Mouse (Mus musculus) megakaryocyte, embryonic 14.5 days (primary cell): ENCODE measurements around the gene Car12. TPM values are rescaled to one million over a fixed set of nuclear protein-coding genes. Genes with fewer than 3 reads are reported as not detected.

Experiments used
- H3K27me3 ChIP-seq: replicated peaks from 2 replicates; pipeline ENCODE3; 2012; ENCODE audit warnings: inconsistent platforms
- H3K36me3 ChIP-seq: replicated peaks from 2 replicates; pipeline ENCODE3; 2012; ENCODE audit warnings: low read length, inconsistent platforms, mixed read lengths
- H3K4me1 ChIP-seq: 2 replicates; pipeline ENCODE4 v1.6.1; 2012; ENCODE audit warnings: inconsistent platforms
- H3K4me3 ChIP-seq: replicated peaks from 2 replicates; pipeline ENCODE3; 2012; ENCODE audit warnings: moderate library complexity, mild to moderate bottlenecking, inconsistent platforms
- H3K9me3 ChIP-seq: 2 replicates; pipeline ENCODE4 v1.6.1; 2012; ENCODE audit warnings: inconsistent platforms
- FLI1 ChIP-seq: IDR thresholded peaks from 2 replicates; pipeline ENCODE4 v1.6.1; 2012; ENCODE audit warnings: low read length, inconsistent platforms, mixed read lengths
- GATA1 ChIP-seq: IDR thresholded peaks from 3 replicates; pipeline ENCODE4 v1.6.1; 2012; ENCODE audit warnings: mixed read lengths, low read length, inconsistent platforms, borderline replicate concordance
- polyA plus RNA-seq: library from polyadenylated mRNA; stranded (reverse); fragments of >175 nt; gene quantifications from 2 replicates; pipeline ENCODE4 v1.2.3, GENCODE M21; 2012; ENCODE audit warnings: low replicate concordance; ENCODE audit not compliant: insufficient read depth

Car12 gene
- polyA plus RNA-seq, 1 experiment, result 1.7 TPM

DNA sequence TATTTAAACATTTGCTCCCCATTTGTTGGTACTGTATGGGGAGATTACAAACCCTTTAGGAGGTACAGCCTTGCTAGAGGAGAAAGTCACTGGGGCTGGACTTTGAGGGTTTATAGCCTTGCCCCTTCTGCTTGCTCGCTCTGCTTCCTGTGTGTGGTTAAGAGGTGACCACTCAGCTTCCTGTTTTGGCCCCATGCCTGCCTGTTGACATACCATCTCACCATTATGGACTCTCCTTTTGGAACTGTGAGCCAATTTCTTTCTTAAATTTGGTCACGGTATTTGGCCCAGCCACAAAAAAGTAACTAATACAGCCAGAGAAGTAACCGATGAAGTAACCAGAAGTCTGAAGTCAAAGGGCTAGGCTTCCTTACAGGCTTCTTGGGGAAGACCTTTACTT, 30.7 kb upstream of the Car12 start:
- H3K9me3 ChIP-seq, result peaks cover 8% of the 10 kb centered on the region
- no peaks in the 10 kb centered on the region for H3K27me3 ChIP-seq
- TF ChIP-seq FLI1, result 0 out of 2 replicates have a peak, but pooled peaks have one; percentile 49
- no peak for TF ChIP-seq GATA1
- peak overlapping the region; percentile 86 for H3K4me3 ChIP-seq
- peaks cover 11% of the 10 kb centered on the region for H3K36me3 ChIP-seq
- peaks cover 64% of the 10 kb centered on the region for H3K4me1 ChIP-seq

DNA sequence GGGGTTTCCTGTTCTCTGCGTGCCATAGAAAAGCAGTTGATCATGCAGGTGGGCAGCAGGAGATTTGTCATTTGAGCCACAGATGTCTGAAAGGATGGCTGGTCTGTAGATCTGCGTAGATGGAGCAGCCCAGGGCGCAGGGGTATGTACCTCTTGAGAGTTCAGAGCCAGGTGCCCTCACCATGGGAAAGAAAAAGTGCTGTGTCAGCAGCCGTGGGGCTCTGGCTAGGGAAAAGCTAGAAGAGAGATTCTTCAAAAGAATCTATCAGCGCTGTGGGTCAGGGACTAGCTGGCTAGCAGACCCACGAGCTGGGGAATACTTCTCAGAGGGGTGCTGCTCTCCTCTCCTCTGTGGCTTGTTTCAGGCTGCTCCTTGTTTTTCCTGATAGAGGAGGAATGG, 27.8 kb upstream of the Car12 start:
- TF ChIP-seq FLI1 (no peak), GATA1 (no peak)
- H3K4me1 ChIP-seq, result peaks cover 52% of the 10 kb centered on the region
- H3K27me3 ChIP-seq, result no peaks in the 10 kb centered on the region
- H3K9me3 ChIP-seq, result peaks cover 3% of the 10 kb centered on the region; the same call in 1 of the 2 replicates
- no peak overlapping the region for H3K4me3 ChIP-seq
- H3K36me3 ChIP-seq, result peaks cover 7% of the 10 kb centered on the region

DNA sequence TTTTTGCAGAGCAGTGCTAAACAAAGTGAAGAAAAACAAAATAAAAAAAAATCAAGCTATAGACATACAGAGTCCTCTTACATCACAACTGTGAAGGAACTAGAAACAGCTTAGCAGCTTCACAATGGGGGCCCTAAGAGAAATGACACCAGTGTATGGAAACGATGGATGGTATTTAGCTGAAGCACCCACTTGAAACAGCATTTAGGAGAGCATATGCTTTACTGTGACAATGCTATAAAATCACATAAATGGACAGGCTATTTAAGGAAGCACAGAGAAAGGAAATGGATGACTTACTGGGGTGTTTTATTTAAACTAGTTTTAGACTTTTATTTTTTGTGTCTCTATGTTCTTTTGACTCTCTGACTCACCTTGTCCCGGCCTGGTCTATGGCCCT, 25.8 kb upstream of the Car12 start:
- peaks cover 3% of the 10 kb centered on the region; the same call in 1 of the 2 replicates for H3K9me3 ChIP-seq
- TF ChIP-seq GATA1 (no peak), FLI1 (no peak)
- no peak overlapping the region for H3K4me3 ChIP-seq
- H3K36me3 ChIP-seq, result peaks cover 7% of the 10 kb centered on the region
- H3K27me3 ChIP-seq, result no peaks in the 10 kb centered on the region
- H3K4me1 ChIP-seq, result peaks cover 42% of the 10 kb centered on the region

DNA sequence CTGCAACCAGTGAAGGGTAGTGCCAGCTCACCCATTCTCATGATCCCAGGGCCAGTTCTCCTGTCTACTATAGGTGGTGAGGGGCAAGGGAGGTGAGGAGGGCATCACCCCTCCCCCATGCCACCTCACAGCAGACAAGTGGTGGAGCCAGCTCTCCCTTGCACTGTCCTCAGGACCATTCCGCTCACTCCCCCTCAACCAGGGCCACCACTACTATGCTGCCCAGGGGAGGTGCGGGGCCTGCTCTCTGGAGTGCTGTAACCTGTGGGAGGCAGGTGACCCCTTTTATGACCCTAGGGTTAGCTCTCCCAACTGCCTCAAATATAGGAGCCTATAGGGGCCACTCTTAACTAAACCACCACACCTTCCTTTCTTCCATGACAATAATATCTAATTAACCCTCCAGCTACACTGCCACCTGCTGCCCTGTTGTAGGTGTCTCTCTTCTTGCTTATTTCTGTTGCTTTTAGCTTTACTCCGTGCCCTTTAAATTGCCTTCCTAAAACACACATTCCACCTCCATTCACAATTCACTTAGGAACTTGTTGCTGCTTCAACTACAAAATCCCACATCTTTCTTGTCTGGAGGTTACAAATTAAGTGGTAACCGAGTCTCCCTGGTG, 21.7 kb upstream of the Car12 start:
- TF ChIP-seq GATA1, result no peak
- TF ChIP-seq FLI1, result no peak
- H3K4me1 ChIP-seq, result peaks cover 23% of the 10 kb centered on the region

DNA sequence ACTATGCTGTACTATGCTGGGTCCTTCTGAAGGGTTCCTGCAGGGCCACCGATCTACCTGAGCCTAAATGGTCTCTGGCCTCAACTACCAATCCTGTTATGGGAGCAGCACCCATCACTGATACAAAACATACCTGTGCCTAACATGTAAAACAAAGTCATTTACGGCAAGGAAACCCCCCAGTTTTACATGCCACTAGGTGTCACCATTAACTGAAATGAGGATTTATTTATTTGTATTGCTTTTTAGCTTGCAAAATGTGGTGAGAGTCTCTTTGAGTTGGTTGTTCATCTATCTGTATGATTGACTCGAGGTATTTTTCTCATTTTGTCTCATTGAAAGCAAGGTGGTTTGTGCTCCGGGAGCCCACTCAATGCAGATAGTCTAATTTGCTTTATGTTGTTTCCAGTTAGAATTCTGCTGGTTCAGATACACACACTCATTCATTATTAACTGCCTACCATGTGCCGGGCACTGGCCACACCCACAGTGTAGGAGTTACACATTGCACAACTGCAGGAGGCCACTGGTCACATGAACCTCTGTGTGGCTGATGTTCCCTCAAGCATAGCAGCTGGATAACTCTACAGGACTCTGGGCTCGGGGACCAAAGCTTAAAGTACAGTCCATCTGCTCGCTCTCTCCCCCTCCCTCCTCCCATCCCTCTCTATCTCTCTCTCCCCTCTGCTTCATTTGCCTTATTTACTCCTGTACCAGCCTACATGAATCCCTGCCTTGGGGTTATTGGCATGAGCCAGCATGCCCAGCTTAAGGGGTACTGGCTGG, 15.9 kb upstream of the Car12 start:
- Histone ChIP-seq H3K4me3 (no peak overlapping the region), H3K36me3 (no peaks in the 10 kb centered on the region), H3K9me3 (no peaks in the 10 kb centered on the region), H3K4me1 (peaks cover 25% of the 10 kb centered on the region), H3K27me3 (peaks cover 9% of the 10 kb centered on the region)
- TF ChIP-seq GATA1, result no peak
- TF ChIP-seq FLI1, result no peak

More for the DNA sequence above, 21.7 kb upstream of the Car12 start:
- Histone ChIP-seq H3K27me3 (peaks cover 4% of the 10 kb centered on the region), H3K4me3 (peak overlapping the region; percentile 18), H3K9me3 (no peaks in the 10 kb centered on the region), H3K36me3 (no peaks in the 10 kb centered on the region)

DNA sequence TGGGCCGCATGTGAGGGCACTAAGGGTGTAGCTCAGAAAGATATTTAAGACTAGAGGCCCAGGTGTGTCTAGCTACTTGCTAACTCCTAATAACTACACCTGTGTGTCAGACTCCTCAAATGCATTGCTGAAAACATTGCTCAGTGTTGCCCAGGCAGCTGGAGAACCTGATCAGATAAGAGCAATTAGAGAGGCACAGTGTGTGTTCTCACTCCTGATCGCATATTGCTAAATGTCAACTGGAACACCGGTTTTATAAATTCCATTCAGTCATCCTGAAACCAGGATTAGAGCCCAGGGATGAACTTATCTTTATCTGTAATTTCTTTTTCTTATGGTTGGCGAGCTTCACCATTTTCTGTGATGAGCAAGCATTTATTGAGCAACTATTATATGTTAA, 13.7 kb upstream of the Car12 start:
- Histone ChIP-seq H3K36me3 (no peaks in the 10 kb centered on the region), H3K9me3 (no peaks in the 10 kb centered on the region), H3K4me3 (no peak overlapping the region), H3K27me3 (peaks cover 6% of the 10 kb centered on the region), H3K4me1 (peaks cover 27% of the 10 kb centered on the region)
- TF ChIP-seq FLI1 (no peak), GATA1 (peak; percentile 80; the same call in 1 of the 3 replicates)

DNA sequence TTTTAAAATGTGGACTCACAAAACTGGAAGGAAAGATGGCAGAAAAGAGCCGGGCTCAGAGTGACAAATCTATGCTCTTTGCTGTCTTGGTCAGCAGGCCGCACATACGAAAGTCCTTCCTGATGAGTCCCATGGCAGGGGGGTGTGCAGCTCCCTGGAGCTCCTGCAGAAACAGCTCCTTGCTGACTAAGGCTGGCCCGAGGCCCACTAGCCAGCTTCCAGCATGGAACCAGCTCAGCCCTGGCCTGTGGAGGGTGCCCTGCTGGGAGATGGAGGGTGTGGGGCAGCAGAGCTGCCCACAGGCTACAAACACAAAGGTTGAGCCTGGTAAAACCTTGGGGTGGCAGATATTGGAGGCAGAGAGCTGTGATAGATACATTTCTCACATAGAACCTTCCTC, 10.5 kb upstream of the Car12 start:
- Histone ChIP-seq H3K4me3 (no peak overlapping the region), H3K4me1 (peaks cover 25% of the 10 kb centered on the region), H3K9me3 (no peaks in the 10 kb centered on the region), H3K36me3 (no peaks in the 10 kb centered on the region), H3K27me3 (peaks cover 4% of the 10 kb centered on the region)
- TF ChIP-seq FLI1 (no peak), GATA1 (no peak)

DNA sequence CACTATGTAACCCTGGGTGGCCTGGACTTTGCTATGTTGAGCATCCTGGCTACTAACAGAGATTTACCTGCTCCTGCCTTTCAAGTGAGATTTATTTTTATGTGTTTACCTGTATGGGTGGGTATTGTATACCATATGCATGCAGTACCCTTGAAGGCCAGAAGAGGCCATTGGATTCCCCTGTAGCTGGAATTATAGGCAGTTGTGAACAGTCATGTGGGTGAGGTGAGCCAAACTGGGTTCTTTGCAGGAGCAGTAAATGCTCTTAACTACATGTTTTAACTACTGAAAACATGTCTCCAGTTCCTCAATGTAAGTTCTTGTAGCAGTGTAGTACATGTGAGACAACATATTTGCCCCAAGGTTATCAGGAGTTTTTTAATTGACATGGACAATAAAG, 8.1 kb upstream of the Car12 start:
- TF ChIP-seq FLI1 (no peak), GATA1 (no peak)
- Histone ChIP-seq H3K4me3 (no peak overlapping the region), H3K4me1 (peaks cover 33% of the 10 kb centered on the region), H3K36me3 (no peaks in the 10 kb centered on the region), H3K27me3 (peaks cover 18% of the 10 kb centered on the region), H3K9me3 (no peaks in the 10 kb centered on the region)

DNA sequence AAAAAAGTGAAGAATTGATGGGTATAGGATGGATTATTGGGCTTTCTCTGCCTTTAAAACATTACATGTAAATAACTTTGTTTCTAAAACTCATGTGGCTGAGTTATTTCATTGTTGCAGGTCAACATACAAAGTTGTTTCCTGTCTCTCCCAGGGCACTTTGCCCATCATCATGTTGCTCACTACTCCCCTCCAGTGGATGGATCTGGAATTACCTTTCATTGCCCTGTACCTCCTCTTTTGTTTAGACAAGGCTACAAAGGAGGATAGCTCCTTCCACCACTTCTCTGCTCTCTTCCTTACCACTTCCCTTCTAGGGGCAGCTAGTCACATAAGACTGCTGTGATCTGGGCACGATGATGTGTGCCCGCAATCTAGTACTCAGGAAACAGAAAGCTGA, 7.7 kb upstream of the Car12 start:
- Histone ChIP-seq H3K4me3 (no peak overlapping the region), H3K36me3 (no peaks in the 10 kb centered on the region), H3K9me3 (no peaks in the 10 kb centered on the region), H3K27me3 (peaks cover 22% of the 10 kb centered on the region), H3K4me1 (peaks cover 36% of the 10 kb centered on the region)
- no peak for TF ChIP-seq FLI1
- TF ChIP-seq GATA1, result no peak
